Mouse (Mus musculus): ENCODE results near the gene Kcnab1.

Kcnab1 gene

GRCm38 (mm10) chr3:65416571-65416970 is 307.4 kb downstream of the Kcnab1 start:
- in situ Hi-C loops (cut with MboI, MseI): no loop called here

- in situ Hi-C loops (cut with MboI, MseI): no loop called here
Observed at GRCm38 (mm10) chr3:65417913-65418594, 308.9 kb downstream of the Kcnab1 start.

- in situ Hi-C loops (cut with MboI, MseI): no loop called here
Observed at GRCm38 (mm10) chr3:65419706-65420105, 310.5 kb downstream of the Kcnab1 start.

Data from T-helper 1 cell (primary cell).